Mouse (Mus musculus) ES-Bruce4 (cell line): ENCODE measurements around the gene Pigw. TPM values are rescaled to one million over a fixed set of nuclear protein-coding genes. Genes with fewer than 3 reads are reported as not detected.

ENCODE experiments used
- H3K27ac ChIP-seq: 2 replicates; pipeline ENCODE4 v1.5.1; 2012; ENCODE audit warnings: low read length, inconsistent platforms; ENCODE audit not compliant: insufficient read depth
- H3K27me3 ChIP-seq: 2 replicates; pipeline ENCODE4 v1.6.1; 2012; ENCODE audit warnings: mild to moderate bottlenecking, low read length, inconsistent platforms; ENCODE audit not compliant: control insufficient read depth, poor library complexity, insufficient read depth, severe bottlenecking
- H3K36me3 ChIP-seq: 2 replicates; pipeline ENCODE4 v1.6.1; 2012; ENCODE audit warnings: inconsistent platforms, mild to moderate bottlenecking, low read length, moderate library complexity; ENCODE audit not compliant: control insufficient read depth, poor library complexity, insufficient read depth, severe bottlenecking
- H3K4me1 ChIP-seq: one replicate; pipeline ENCODE4 v1.8.1; 2011; ENCODE audit warnings: low read length; ENCODE audit not compliant: control insufficient read depth, insufficient read depth
- H3K4me3 ChIP-seq: 2 replicates; pipeline ENCODE4 v1.5.1; 2011; ENCODE audit warnings: low read depth, mild to moderate bottlenecking, low read length
- H3K9ac ChIP-seq: 2 replicates; pipeline ENCODE4 v1.6.1; 2012; ENCODE audit warnings: low read depth, mild to moderate bottlenecking, inconsistent platforms; ENCODE audit not compliant: poor library complexity, severe bottlenecking
- H3K9me3 ChIP-seq: replicated peaks from 2 replicates; pipeline ENCODE4 v1.6.1; 2012; ENCODE audit warnings: mild to moderate bottlenecking, low read length, inconsistent platforms; ENCODE audit not compliant: control insufficient read depth, poor library complexity, insufficient read depth, severe bottlenecking
- CTCF ChIP-seq: IDR thresholded peaks from one replicate; pipeline ENCODE4 v1.8.1; 2011; ENCODE audit warnings: low read depth, low read length
- EP300 ChIP-seq: IDR thresholded peaks from 2 replicates; pipeline ENCODE4 v1.6.1; 2011; ENCODE audit warnings: low read depth, low read length; ENCODE audit not compliant: insufficient read depth
- POLR2A ChIP-seq: IDR thresholded peaks from one replicate; pipeline ENCODE4 v1.8.1; 2011; ENCODE audit warnings: low read length; ENCODE audit not compliant: insufficient read depth
- polyA plus RNA-seq: library from polyadenylated mRNA; stranded (reverse); fragments of >200 nt; gene quantifications from 2 replicates; pipeline ENCODE4 v1.2.4, GENCODE M21; 2011; ENCODE audit warnings: low read depth; ENCODE audit not compliant: missing spikeins, insufficient read depth, insufficient read length

Gene Pigw
- polyA plus RNA-seq: 10.8 and 11.2 TPM in 2 replicates

GRCm38 (mm10) chr11:84879772-84880464 is at the start of gene Pigw, which contains the start of gene Myo19:
TSS of gene Pigw (minus strand) at chr11:84880285.
TSS of gene Myo19 (plus strand) at chr11:84880148.
- TF ChIP-seq EP300: no peak
- peak; percentile 51 for TF ChIP-seq POLR2A
- Histone ChIP-seq H3K9ac (peak within 1 kb of the TSS; percentile 81), H3K27ac (peak within 1 kb of the TSS; percentile 33; the same call in 1 of the 2 replicates), H3K4me3 (peak within 1 kb of the TSS; percentile 88), H3K9me3 (no peaks in the 10 kb centered on the region), H3K4me1 (peaks cover 4% of the 10 kb centered on the region), H3K36me3 (peaks cover 18% of the 10 kb centered on the region), H3K27me3 (no peaks in the 10 kb centered on the region)

- H3K9me3 ChIP-seq: no peaks in the 10 kb centered on the region
- no peaks in the 10 kb centered on the region for H3K4me1 ChIP-seq
- no peak overlapping the region for H3K27ac ChIP-seq
- TF ChIP-seq CTCF (no peak), POLR2A (no peak)
- H3K4me3 ChIP-seq: no peak overlapping the region
- H3K27me3 ChIP-seq: no peaks in the 10 kb centered on the region
- no peak overlapping the region for H3K9ac ChIP-seq
- H3K36me3 ChIP-seq: no peaks in the 10 kb centered on the region
Observed at GRCm38 (mm10) chr11:84920981-84921380, 40.9 kb upstream of the Pigw start.

- Histone ChIP-seq H3K27ac (no peak overlapping the region), H3K4me3 (no peak overlapping the region), H3K9me3 (no peaks in the 10 kb centered on the region), H3K9ac (no peak overlapping the region), H3K36me3 (no peaks in the 10 kb centered on the region), H3K27me3 (no peaks in the 10 kb centered on the region), H3K4me1 (no peaks in the 10 kb centered on the region)
- TF ChIP-seq EP300 (no peak), POLR2A (no peak), CTCF (no peak)
Observed at GRCm38 (mm10) chr11:84919951-84920350, 39.9 kb upstream of the Pigw start.

GRCm38 (mm10) chr11:84919276-84919675 is 39.2 kb upstream of the Pigw start:
- no peaks in the 10 kb centered on the region for H3K27me3 ChIP-seq
- H3K27ac ChIP-seq: no peak overlapping the region
- no peaks in the 10 kb centered on the region for H3K36me3 ChIP-seq
- no peaks in the 10 kb centered on the region for H3K4me1 ChIP-seq
- H3K4me3 ChIP-seq: no peak overlapping the region
- TF ChIP-seq CTCF (peak; percentile 46), POLR2A (no peak), EP300 (no peak)
- no peak overlapping the region for H3K9ac ChIP-seq
- H3K9me3 ChIP-seq: no peaks in the 10 kb centered on the region

GRCm38 (mm10) chr11:84918425-84918824 is 38.3 kb upstream of the Pigw start:
- H3K9ac ChIP-seq: 0 out of 2 replicates have a peak overlapping the region, but pooled peaks have one; percentile 31
- no peaks in the 10 kb centered on the region for H3K9me3 ChIP-seq
- no peaks in the 10 kb centered on the region for H3K4me1 ChIP-seq
- TF ChIP-seq POLR2A (no peak), EP300 (0 out of 2 replicates have a peak, but pooled peaks have one; percentile 20), CTCF (peak; percentile 94)
- H3K27me3 ChIP-seq: no peaks in the 10 kb centered on the region
- H3K36me3 ChIP-seq: peaks cover 6% of the 10 kb centered on the region; the same call in 1 of the 2 replicates
- H3K4me3 ChIP-seq: no peak overlapping the region
- no peak overlapping the region for H3K27ac ChIP-seq

- H3K27me3 ChIP-seq: no peaks in the 10 kb centered on the region
- peak overlapping the region; percentile 56 for H3K4me3 ChIP-seq
- H3K9me3 ChIP-seq: no peaks in the 10 kb centered on the region
- TF ChIP-seq POLR2A: no peak
- H3K9ac ChIP-seq: peak overlapping the region; percentile 61
- no peaks in the 10 kb centered on the region for H3K4me1 ChIP-seq
- no peak overlapping the region for H3K27ac ChIP-seq
- H3K36me3 ChIP-seq: peaks cover 20% of the 10 kb centered on the region
Observed at GRCm38 (mm10) chr11:84916703-84917300, 36.7 kb upstream of the Pigw start.
